Mouse (Mus musculus): ENCODE measurements around the gene Gjb3.

DNA sequence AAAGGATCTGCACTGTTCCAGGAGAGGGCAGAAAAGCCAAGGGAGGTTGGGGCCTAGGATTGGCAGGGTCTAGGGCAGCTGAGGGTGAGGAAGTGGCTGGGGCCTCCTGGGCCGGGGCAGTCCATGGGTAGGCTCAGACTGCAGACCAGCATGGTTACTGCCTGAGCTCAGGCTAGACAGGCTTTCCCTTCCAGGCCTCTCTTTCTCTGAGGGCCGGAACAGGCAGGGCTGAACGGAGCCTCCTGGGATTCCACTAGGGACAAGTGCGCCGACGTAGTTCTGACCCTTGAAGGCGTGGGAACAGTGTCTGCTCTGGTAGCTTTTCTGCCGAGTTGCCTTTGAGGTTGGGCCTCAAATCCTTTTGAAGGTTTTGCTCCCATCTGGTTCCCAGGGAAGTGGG is 14.9 kb downstream of the Gjb3 start:
- TF ChIP-seq POLR2A (IDR thresholded peaks at IDR 0.05; ENCODE audit: control insufficient read depth, extremely low read depth, insufficient read depth, low read length, poor library complexity) (no peak), CTCF (IDR thresholded peaks at IDR 0.05; ENCODE audit: borderline replicate concordance, control insufficient read depth, extremely low read depth, insufficient read depth, low read length, poor library complexity) (no peak)

All from thymus, adult 2 months (tissue).